Mouse (Mus musculus) stomach, embryonic 15.5 days (tissue): ENCODE data around the gene Neurod1. TPM values are rescaled to one million over a fixed set of nuclear protein-coding genes. Genes with fewer than 3 reads are reported as not detected.

Experiments
- polyA plus RNA-seq: library from polyadenylated mRNA; unstranded; fragments of >200 nt; fragmentation: Nextera tagmentation; extraction: Ambion mirVana; gene quantifications from 2 replicates; pipeline ENCODE4 v1.2.1, GENCODE M21; 2015

The Neurod1 gene
- polyA plus RNA-seq, 1 experiment from 2014 or later: 2.2 TPM

Other genes with a start within 250 kb of the Neurod1 start
- gene Itga4, start 201.3 kb downstream of the Neurod1 start, polyA plus RNA-seq: 4.9 and 6.5 TPM in 2 replicates
- gene Cerkl, start within 50 bp of the Neurod1 start, polyA plus RNA-seq: 0.53 and 1.3 TPM in 2 replicates
- 20.8 and 21.5 TPM in 2 replicates for gene Itprid2, start 178.6 kb upstream of the Neurod1 start, polyA plus RNA-seq